Mouse (Mus musculus): ENCODE measurements around the gene Iqsec3. TPM values are rescaled to one million over a fixed set of nuclear protein-coding genes. Genes with fewer than 3 reads are reported as not detected.
A peak's percentile ranks its signal among the peaks of the same experiment; 100 is the strongest.

The Iqsec3 gene
- polyA plus RNA-seq, 1 experiment from 2014 or later: not detected

DNA sequence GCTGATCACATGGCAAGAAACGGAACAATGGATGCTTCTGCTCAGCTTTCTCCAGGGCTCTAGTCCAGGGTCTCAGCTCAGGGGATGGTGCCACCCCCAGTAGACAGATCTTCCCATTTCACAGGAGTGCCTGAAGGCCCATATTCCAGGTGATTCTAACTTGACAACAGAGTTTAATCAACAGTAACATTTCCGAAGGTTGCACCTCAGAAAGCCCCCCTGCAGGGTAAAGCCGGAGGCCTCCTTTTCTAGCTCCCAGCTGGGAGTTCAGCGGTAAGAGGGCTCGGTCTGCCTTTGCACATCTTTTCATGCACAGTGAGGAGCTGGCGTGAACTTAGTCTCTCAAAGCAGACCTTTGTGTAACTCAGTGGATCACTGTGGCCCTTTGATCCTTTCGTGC is 22.1 kb upstream of the Iqsec3 start:
- WGBS (ENCODE audit: insufficient replicate concordance): 49% methylated on average over 7 of the region's 7 CpGs
- Histone ChIP-seq H3K27me3 (replicated peaks) (no peaks in the 10 kb centered on the region), H3K9ac (no peak overlapping the region), H3K4me3 (no peak overlapping the region), H3K4me2 (no peak overlapping the region), H3K4me1 (no peaks in the 10 kb centered on the region), H3K36me3 (no peaks in the 10 kb centered on the region), H3K27ac (no peak overlapping the region), H3K9me3 (replicated peaks) (no peaks in the 10 kb centered on the region)
- no peak for ATAC-seq

DNA sequence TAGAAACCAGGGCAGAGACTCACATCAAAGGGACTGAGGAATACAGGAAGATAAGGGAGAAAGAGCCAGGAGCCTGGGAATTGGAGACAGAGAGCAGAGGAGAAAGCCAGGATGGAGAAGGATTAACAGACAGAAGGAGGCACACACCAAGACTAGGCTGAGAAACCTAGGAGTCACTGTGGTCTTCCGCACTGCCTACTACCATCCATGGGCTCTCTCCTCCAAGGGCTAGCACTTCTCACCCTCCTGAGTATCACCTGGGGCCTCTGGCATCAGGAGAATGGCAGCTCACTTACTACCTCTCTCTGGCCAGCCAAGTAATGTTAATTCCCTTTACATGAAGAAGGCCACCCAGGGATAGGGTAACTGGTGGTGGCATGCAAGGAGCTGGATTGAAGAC is 21.5 kb upstream of the Iqsec3 start:
- Histone ChIP-seq H3K9ac (no peak overlapping the region), H3K27me3 (replicated peaks) (no peaks in the 10 kb centered on the region), H3K4me1 (no peaks in the 10 kb centered on the region), H3K36me3 (no peaks in the 10 kb centered on the region), H3K4me3 (no peak overlapping the region), H3K4me2 (no peak overlapping the region), H3K9me3 (replicated peaks) (no peaks in the 10 kb centered on the region), H3K27ac (no peak overlapping the region)
- 75% methylated on average over 1 of the region's 1 CpGs for WGBS (ENCODE audit: insufficient replicate concordance)
- no peak for ATAC-seq

DNA sequence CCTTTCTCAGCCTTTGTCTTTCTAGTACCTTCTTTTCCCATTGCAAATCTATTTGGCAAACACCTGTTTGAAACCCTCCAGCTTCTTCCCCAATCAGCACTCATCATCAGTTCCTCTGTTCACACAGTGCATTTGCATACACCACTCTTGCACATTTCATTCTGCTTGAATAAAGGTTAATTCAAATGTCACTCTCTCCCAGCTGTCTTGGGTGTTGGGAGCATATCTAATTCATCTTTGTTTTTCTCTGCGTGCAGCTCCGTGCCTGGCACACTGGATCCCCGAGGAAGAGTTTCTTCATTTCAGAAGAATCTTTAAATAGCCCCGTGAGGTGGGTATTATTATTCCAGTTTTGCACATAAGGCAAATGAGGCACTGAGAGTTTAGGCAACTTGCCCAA is 20.8 kb upstream of the Iqsec3 start:
- Histone ChIP-seq H3K27me3 (replicated peaks) (no peaks in the 10 kb centered on the region), H3K9ac (no peak overlapping the region), H3K4me3 (no peak overlapping the region), H3K36me3 (no peaks in the 10 kb centered on the region), H3K9me3 (replicated peaks) (no peaks in the 10 kb centered on the region), H3K4me2 (no peak overlapping the region), H3K4me1 (no peaks in the 10 kb centered on the region), H3K27ac (no peak overlapping the region)
- ATAC-seq: no peak
- 72% methylated on average over 4 of the region's 4 CpGs for WGBS (ENCODE audit: insufficient replicate concordance)

DNA sequence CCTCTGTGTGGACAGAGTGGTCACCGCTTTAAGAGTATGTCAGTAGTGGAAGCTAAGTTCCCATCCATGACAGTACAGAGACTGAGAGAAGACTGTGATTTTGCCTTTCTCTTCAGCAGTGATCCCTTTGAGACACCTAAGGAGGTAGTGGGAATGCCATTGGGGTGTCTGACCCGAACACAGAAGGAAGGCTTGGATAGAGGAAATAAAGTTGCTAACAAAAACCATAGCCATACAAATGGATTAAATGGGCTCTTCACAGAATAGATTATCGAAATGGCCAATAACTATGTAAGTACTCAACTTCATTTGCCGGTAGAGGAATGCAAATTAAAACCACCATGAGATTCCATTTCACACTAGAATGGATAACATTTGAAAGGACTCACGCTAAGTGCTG is 17.9 kb upstream of the Iqsec3 start:
- no peaks in the 10 kb centered on the region for H3K9me3 ChIP-seq (replicated peaks)
- 62% methylated on average over 5 of the region's 5 CpGs for WGBS (ENCODE audit: insufficient replicate concordance)
- no peak overlapping the region for H3K27ac ChIP-seq
- H3K36me3 ChIP-seq: no peaks in the 10 kb centered on the region
- no peaks in the 10 kb centered on the region for H3K4me1 ChIP-seq
- no peak overlapping the region for H3K4me2 ChIP-seq
- ATAC-seq: no peak
- H3K9ac ChIP-seq: no peak overlapping the region
- H3K4me3 ChIP-seq: no peak overlapping the region
- H3K27me3 ChIP-seq (replicated peaks): no peaks in the 10 kb centered on the region

DNA sequence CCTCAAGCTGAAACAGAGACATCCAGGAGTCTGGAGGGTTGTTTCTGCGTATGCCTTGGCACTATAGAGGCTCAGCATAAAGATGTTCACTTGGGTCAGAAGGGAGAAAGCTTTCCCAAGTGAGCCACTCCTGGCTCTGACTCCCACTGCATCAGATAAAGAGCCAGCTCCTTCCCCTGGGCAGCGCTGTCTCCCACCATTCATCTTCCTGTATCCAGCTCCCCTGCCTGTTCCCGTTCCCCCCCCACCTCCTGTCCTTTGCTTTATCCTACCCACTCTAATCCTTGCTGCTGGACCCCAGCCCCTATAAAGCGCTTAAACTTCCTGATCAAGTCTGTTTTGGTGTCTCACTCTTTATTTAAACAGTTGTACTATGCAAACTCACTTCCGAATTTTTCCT is 1.2 kb downstream of the Iqsec3 start:
- H3K4me1 ChIP-seq: no peaks in the 10 kb centered on the region
- no peak overlapping the region for H3K4me2 ChIP-seq
- no peak overlapping the region for H3K27ac ChIP-seq
- H3K27me3 ChIP-seq (replicated peaks): peaks cover 35% of the 10 kb centered on the region
- ATAC-seq: no peak
- no peaks in the 10 kb centered on the region for H3K36me3 ChIP-seq
- H3K4me3 ChIP-seq: no peak overlapping the region
- no peaks in the 10 kb centered on the region for H3K9me3 ChIP-seq (replicated peaks)
- WGBS (ENCODE audit: insufficient replicate concordance): 23% methylated on average over 5 of the region's 5 CpGs
- no peak overlapping the region for H3K9ac ChIP-seq

DNA sequence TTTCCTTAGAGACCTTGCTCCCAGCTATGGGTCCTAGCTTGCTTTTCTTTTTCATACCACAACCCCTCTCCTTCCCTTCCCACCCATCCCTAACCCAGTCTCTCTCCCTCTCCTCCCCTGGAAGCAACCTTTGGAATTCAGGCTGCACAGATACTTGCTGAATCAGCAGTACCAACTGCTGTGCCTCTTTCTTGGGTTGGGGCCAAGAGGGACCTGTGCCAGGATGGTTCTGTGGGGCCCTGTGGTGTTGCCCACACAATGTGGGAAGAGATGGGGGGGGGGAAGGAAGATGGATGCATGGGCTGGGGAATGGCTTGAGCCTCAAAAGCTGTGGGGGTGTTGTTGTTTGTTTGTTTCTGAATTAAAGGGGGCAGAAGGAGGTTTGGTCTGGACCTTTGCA is 5.2 kb downstream of the Iqsec3 start:
- H3K9me3 ChIP-seq (replicated peaks): no peaks in the 10 kb centered on the region
- no peak overlapping the region for H3K4me3 ChIP-seq
- no peak overlapping the region for H3K9ac ChIP-seq
- no peaks in the 10 kb centered on the region for H3K4me1 ChIP-seq
- no peak overlapping the region for H3K27ac ChIP-seq
- no peak overlapping the region for H3K4me2 ChIP-seq
- ATAC-seq: no peak
- no peaks in the 10 kb centered on the region for H3K36me3 ChIP-seq
- H3K27me3 ChIP-seq (replicated peaks): peaks cover 24% of the 10 kb centered on the region

DNA sequence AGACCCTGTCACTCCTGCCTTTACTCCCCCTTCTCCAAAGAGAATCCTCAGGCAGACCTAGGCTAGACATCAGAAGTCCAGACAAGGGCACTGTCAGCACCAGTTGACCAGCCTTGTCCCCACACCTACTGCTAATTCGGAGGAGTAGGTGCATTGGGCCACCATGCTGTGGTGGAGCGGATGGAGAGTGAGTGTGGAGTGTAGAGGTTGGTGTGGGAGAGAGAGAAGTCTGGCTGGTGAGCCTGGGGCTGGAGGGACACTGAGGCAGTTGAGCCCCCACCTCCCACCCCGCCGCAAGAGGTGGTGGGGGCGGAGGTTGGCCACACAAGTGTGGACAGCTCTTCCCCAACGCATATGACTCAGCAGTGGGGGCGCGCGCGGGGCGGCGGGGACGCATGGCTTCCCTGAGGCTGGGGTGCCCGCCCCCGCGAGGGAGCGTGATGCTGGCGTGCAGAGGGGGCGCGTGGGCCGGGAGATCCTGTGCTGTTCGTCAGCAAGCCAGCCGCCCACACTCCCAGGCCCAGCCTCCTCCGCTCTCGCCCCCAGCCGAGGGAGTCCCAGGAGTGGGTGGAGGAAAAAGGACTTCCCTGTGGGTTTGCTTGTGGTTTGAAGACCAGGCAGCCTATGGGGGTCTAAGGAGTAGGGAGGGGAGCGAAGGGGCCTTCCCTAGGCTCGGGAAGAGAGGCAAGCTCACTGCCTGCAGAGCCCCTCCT is 10.7 kb downstream of the Iqsec3 start:
- no peak overlapping the region for H3K27ac ChIP-seq
- H3K36me3 ChIP-seq: no peaks in the 10 kb centered on the region
- peak overlapping the region; percentile 31; the same call in 1 of the 2 replicates for H3K4me2 ChIP-seq
- H3K27me3 ChIP-seq (replicated peaks): peaks cover 27% of the 10 kb centered on the region
- no peak overlapping the region for H3K4me3 ChIP-seq
- no peaks in the 10 kb centered on the region for H3K9me3 ChIP-seq (replicated peaks)
- WGBS (ENCODE audit: insufficient replicate concordance): 5% methylated on average over 17 of the region's 28 CpGs
- no peak overlapping the region for H3K9ac ChIP-seq
- H3K4me1 ChIP-seq: 0 out of 2 replicates have a peak, but pooled peaks cover 3% of the 10 kb centered on the region
- ATAC-seq: no peak

DNA sequence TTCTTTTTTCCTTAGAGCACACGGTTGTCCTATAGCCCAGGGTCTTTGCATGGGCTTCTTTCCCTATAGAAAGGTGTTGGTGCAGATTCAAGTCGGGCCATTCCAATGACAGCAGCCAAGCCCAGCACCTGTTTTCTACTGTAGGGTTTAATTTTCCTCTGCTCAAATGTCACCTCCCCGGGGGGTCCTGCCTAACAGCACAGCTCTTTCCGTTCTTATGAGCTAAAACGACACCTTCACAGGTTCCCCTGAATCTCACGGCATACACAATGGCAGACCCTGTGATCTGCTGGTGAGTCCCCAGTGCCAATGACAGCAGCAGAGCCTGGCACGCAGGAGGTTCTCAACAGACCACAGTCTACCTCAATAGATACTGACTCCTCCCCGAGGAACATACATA is 16.1 kb downstream of the Iqsec3 start:
- no peak overlapping the region for H3K4me2 ChIP-seq
- H3K36me3 ChIP-seq: no peaks in the 10 kb centered on the region
- H3K9me3 ChIP-seq (replicated peaks): no peaks in the 10 kb centered on the region
- no peak overlapping the region for H3K9ac ChIP-seq
- ATAC-seq: no peak
- H3K27me3 ChIP-seq (replicated peaks): peaks cover 20% of the 10 kb centered on the region
- H3K4me1 ChIP-seq: no peaks in the 10 kb centered on the region
- no peak overlapping the region for H3K4me3 ChIP-seq
- H3K27ac ChIP-seq: no peak overlapping the region
- 41% methylated on average over 8 of the region's 8 CpGs for WGBS (ENCODE audit: insufficient replicate concordance)

DNA sequence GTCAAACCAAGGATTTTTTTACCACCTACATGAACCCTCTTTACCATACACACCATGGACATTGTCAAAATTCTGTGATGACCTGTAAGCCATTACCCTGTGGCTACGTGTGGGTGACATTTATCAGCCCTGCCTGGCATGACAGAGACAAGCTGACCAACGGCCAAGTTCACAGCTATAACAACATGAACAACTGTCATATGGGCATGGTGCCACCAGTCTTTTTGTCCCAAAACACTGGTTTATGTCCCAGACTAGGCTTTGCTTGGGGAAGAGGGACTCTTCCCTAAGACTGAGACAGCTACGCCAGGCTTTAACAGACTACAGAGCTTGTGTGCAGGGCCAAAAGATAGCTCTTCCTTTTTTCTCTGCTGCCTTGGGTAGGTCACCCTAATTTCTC is 16.8 kb downstream of the Iqsec3 start:
- WGBS (ENCODE audit: insufficient replicate concordance): 61% methylated on average over 3 of the region's 3 CpGs

DNA sequence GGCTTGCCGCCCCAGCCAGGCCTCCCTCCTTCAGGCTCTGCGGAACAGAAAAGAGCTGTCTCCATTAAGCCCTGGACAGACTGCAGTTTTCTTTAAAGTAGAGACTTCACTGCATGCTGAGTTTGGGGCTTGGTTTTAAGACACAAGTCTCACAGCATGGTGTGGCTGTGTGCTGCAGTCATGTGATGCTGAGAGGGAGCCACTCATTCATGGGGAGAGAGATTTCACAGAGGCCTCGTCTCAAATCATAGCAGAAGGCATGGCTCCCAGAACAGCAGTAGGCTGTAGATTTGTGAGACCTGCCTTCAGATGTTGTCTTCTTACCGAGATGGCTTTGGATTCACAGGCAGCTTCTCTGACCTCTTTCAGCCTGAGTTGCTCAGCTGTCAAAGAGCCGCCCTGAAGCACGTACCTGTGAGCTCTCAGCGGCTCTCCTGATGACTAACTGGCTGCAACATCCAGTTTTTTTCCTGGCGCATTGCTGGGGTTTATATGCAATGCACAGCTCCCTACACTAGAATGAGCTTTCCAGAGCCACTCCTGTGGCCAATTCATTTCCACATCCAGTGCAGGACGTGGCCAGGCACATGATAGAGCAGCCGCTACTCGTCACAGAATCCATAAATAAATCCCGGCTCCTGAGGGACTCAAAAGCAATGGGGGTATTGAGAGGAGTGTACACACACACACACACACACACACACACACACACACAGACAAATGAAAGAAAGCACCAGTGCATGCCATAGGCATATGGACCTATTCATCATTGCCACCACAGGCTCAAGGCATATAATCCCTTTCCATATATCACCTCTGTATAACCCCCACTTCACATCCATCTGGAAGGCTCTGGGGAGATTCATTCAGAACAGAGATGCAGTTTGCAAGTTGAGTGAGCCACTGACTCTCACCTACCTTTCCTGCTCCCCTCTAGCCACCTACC is 18.7 kb downstream of the Iqsec3 start:
- no peaks in the 10 kb centered on the region for H3K9me3 ChIP-seq (replicated peaks)
- H3K36me3 ChIP-seq: no peaks in the 10 kb centered on the region
- 65% methylated on average over 12 of the region's 12 CpGs for WGBS (ENCODE audit: insufficient replicate concordance)
- H3K9ac ChIP-seq: no peak overlapping the region
- H3K4me2 ChIP-seq: no peak overlapping the region
- H3K27me3 ChIP-seq (replicated peaks): peaks cover 13% of the 10 kb centered on the region
- no peak for ATAC-seq
- H3K4me1 ChIP-seq: no peaks in the 10 kb centered on the region
- H3K4me3 ChIP-seq: no peak overlapping the region
- H3K27ac ChIP-seq: no peak overlapping the region

More for the DNA sequence above, 16.8 kb downstream of the Iqsec3 start:
- H3K4me3 ChIP-seq: no peak overlapping the region
- no peaks in the 10 kb centered on the region for H3K36me3 ChIP-seq
- no peak overlapping the region for H3K9ac ChIP-seq
- no peak for ATAC-seq
- H3K4me1 ChIP-seq: no peaks in the 10 kb centered on the region
- H3K4me2 ChIP-seq: no peak overlapping the region
- no peaks in the 10 kb centered on the region for H3K9me3 ChIP-seq (replicated peaks)
- H3K27ac ChIP-seq: no peak overlapping the region
- peaks cover 13% of the 10 kb centered on the region for H3K27me3 ChIP-seq (replicated peaks)

DNA sequence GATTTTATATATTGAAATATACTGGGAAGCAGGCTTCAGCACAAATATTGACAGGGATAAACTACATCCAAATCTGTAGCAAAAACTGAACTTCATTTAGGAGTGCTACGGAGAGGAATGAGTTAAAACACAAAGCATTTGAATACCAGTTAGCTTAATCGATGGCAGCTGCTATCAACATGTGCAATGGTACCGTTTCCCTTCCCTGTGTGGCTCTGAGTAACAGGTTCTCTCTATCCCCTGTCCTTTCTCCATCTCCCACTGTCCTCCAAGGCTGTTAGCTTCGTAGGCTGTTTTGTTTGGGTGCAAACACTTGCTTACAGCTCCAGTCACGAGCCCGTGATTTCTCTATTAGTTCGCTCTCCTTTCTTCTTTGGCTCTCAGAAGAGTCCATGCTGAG is 19.7 kb downstream of the Iqsec3 start:
- no peak overlapping the region for H3K9ac ChIP-seq
- no peaks in the 10 kb centered on the region for H3K36me3 ChIP-seq
- H3K4me3 ChIP-seq: no peak overlapping the region
- ATAC-seq: no peak
- peaks cover 13% of the 10 kb centered on the region for H3K27me3 ChIP-seq (replicated peaks)
- H3K9me3 ChIP-seq (replicated peaks): no peaks in the 10 kb centered on the region
- WGBS (ENCODE audit: insufficient replicate concordance): 52% methylated on average over 7 of the region's 7 CpGs
- no peaks in the 10 kb centered on the region for H3K4me1 ChIP-seq
- H3K27ac ChIP-seq: no peak overlapping the region
- no peak overlapping the region for H3K4me2 ChIP-seq

DNA sequence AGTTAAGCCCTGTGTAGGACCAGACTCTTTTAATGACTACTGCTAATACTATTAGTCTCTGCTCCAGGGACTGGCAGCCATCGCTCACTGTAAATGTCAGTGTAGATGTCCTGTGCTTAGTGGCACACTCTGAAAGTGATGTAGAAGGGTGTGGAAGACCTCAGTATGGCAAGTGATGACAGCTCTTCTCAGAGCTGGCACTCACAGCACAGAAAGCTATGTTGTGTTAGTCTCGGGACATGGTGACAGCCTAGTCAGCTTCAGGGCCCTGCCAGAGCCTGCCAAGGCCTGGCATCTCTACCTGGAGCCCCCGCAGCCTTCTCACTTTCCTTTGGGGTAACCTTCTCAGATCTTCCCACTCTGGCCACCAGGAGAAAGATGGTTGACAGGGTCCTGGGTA is 21.8 kb downstream of the Iqsec3 start:
- no peaks in the 10 kb centered on the region for H3K36me3 ChIP-seq
- 59% methylated on average over 3 of the region's 3 CpGs for WGBS (ENCODE audit: insufficient replicate concordance)

More for the DNA sequence above, 21.8 kb downstream of the Iqsec3 start:
- no peaks in the 10 kb centered on the region for H3K9me3 ChIP-seq (replicated peaks)
- H3K4me2 ChIP-seq: no peak overlapping the region
- H3K4me3 ChIP-seq: no peak overlapping the region
- H3K27me3 ChIP-seq (replicated peaks): no peaks in the 10 kb centered on the region
- no peaks in the 10 kb centered on the region for H3K4me1 ChIP-seq
- H3K27ac ChIP-seq: no peak overlapping the region
- no peak overlapping the region for H3K9ac ChIP-seq
- no peak for ATAC-seq

All from liver, embryonic 12.5 days (tissue).